Mouse (Mus musculus) G1E (cell line): Measurements from ENCODE around the gene Wipi1. TPM values are rescaled to one million over a fixed set of nuclear protein-coding genes. Genes with fewer than 3 reads are reported as not detected.

Experiments used
- ATAC-seq: 2 replicates; pipeline ENCODE4 v1.8.0; 2016; ENCODE audit warnings: mild to moderate bottlenecking; ENCODE audit not compliant: insufficient number of reproducible peaks, poor library complexity, low FRiP score, severe bottlenecking; ENCODE audit errors: extremely low read depth
- DNase-seq: peaks from one replicate; pipeline ENCODE4 v3.0.0; 2012; ENCODE audit warnings: low spot score
- H3K27me3 ChIP-seq: 2 replicates; pipeline ENCODE4 v1.6.1; 2012; ENCODE audit warnings: mild to moderate bottlenecking, low read length, inconsistent platforms; ENCODE audit not compliant: insufficient read depth
- H3K36me3 ChIP-seq: replicated peaks from 2 replicates; pipeline ENCODE3; 2012; ENCODE audit warnings: mild to moderate bottlenecking, inconsistent platforms
- H3K4me1 ChIP-seq: 2 replicates; pipeline ENCODE4 v1.6.1; 2012; ENCODE audit warnings: low read depth, low read length, inconsistent platforms, mixed read lengths; ENCODE audit not compliant: insufficient read depth
- H3K4me3 ChIP-seq: 2 replicates; pipeline ENCODE4 v1.5.1; 2012; ENCODE audit warnings: low read depth, mild to moderate bottlenecking, inconsistent platforms, low read length, moderate library complexity, mixed read lengths
- H3K9me3 ChIP-seq: replicated peaks from 2 replicates; pipeline ENCODE4 v1.6.1; 2012; ENCODE audit warnings: inconsistent platforms
- CTCF ChIP-seq: IDR thresholded peaks from 2 replicates; pipeline ENCODE4 v1.5.1; 2012; ENCODE audit warnings: low read depth, low read length, inconsistent platforms, mixed read lengths
- GATA1 ChIP-seq: IDR thresholded peaks from 2 replicates; pipeline ENCODE4 v1.6.1; 2012; ENCODE audit warnings: borderline replicate concordance, low read length, inconsistent platforms, mixed read lengths
- GATA2 ChIP-seq: IDR thresholded peaks from 2 replicates; pipeline ENCODE4 v1.6.1; 2012; ENCODE audit warnings: low read depth, low read length, inconsistent platforms, borderline replicate concordance
- POLR2AphosphoS5 ChIP-seq: IDR thresholded peaks from 2 replicates; pipeline ENCODE4 v1.6.1; 2012; ENCODE audit warnings: low read depth, low read length, inconsistent platforms; ENCODE audit not compliant: insufficient replicate concordance
- TAL1 ChIP-seq: conservative IDR thresholded peaks from 2 replicates; pipeline ENCODE4 v1.6.1; 2012; ENCODE audit warnings: low read depth, low read length, inconsistent platforms, mixed read lengths
- polyA plus RNA-seq: library from polyadenylated mRNA; stranded (reverse); fragments of >175 nt; gene quantifications from 2 replicates; pipeline ENCODE4 v1.2.3, GENCODE M21; 2012
- total RNA-seq, 2 experiments: library from RNA; stranded (forward) in 1 of 2; stranded (reverse) in 1 of 2; fragments of 200-1000 nt in 1 of 2; fragments of >200 nt in 1 of 2; fragmentation: Nextera tagmentation in 1 of 2; gene quantifications; 2 replicates each; pipeline ENCODE4 v1.2.3; 2014 to 2017

Gene Wipi1
- total and polyA plus RNA-seq, 3 experiments, result 5.0 to 15.0 (median 12.6) TPM

DNA sequence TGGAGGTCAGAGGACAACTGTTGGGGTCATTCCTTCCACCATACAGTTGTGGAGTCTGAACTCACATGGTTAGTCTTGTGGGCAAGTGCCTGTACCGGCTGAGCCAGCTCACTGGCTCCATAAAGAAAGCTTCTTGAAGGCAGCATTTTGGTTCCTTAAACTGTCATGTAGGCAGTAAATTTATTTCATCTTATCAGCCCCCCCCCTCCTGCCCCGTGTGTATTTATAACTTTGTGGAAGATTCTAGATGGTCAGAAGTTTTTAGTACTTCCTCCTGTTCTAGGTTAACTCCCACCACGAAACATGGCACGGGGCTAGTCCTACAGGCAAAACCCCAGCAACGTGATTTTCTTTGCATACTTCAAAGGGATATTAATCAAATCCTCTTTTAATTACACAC, 86.9 kb downstream of the Wipi1 start:
- DNase-seq (no peak), ATAC-seq (no peak)
- H3K4me1 ChIP-seq, result peaks cover 11% of the 10 kb centered on the region
- H3K9me3 ChIP-seq, result no peaks in the 10 kb centered on the region
- TF ChIP-seq GATA2, result no peak
- no peak for TF ChIP-seq TAL1
- TF ChIP-seq CTCF, result no peak
- TF ChIP-seq POLR2AphosphoS5, result no peak
- TF ChIP-seq GATA1, result no peak
- H3K4me3 ChIP-seq, result no peak overlapping the region
- no peaks in the 10 kb centered on the region for H3K36me3 ChIP-seq
- H3K27me3 ChIP-seq, result peaks cover 3% of the 10 kb centered on the region; the same call in 1 of the 2 replicates

Other genes starting within 250 kb of the Wipi1 start
- gene Gna13, start 249.1 kb downstream of the Wipi1 start, total RNA-seq (2014; fragmentation: Nextera tagmentation), result 93.2 and 98.1 TPM in 2 replicates
- 80.4 and 87.2 TPM in 2 replicates for gene Gna13, start 249.1 kb downstream of the Wipi1 start, total RNA-seq (2017)
- 29.6 and 43.3 TPM in 2 replicates for gene Gna13, start 249.1 kb downstream of the Wipi1 start, polyA plus RNA-seq
- gene 9930022D16Rik, start 198.1 kb downstream of the Wipi1 start, total RNA-seq (2014; fragmentation: Nextera tagmentation), result 0.63 TPM in 1 of 2 replicates, not detected in the other
- 0.44 and 0.52 TPM in 2 replicates for gene 9930022D16Rik, start 198.1 kb downstream of the Wipi1 start, total RNA-seq (2017)
- gene 9930022D16Rik, start 198.1 kb downstream of the Wipi1 start, polyA plus RNA-seq, result not detected in 2 replicates
- 106 and 127 TPM in 2 replicates for gene Amz2, start 186.0 kb downstream of the Wipi1 start, total RNA-seq (2014; fragmentation: Nextera tagmentation)
- gene Amz2, start 186.0 kb downstream of the Wipi1 start, total RNA-seq (2017), result 94.9 and 114 TPM in 2 replicates
- gene Amz2, start 186.0 kb downstream of the Wipi1 start, polyA plus RNA-seq, result 9.8 and 17.3 TPM in 2 replicates
- 6.1 and 8.8 TPM in 2 replicates for gene Arsg, start 138.6 kb downstream of the Wipi1 start, total RNA-seq (2014; fragmentation: Nextera tagmentation)
- 2.0 and 3.3 TPM in 2 replicates for gene Arsg, start 138.6 kb downstream of the Wipi1 start, total RNA-seq (2017)
- 0.58 and 1.0 TPM in 2 replicates for gene Arsg, start 138.6 kb downstream of the Wipi1 start, polyA plus RNA-seq
- 95.0 and 101 TPM in 2 replicates for gene Slc16a6, start 138.4 kb downstream of the Wipi1 start, total RNA-seq (2014; fragmentation: Nextera tagmentation)
- gene Slc16a6, start 138.4 kb downstream of the Wipi1 start, total RNA-seq (2017), result 18.9 and 20.4 TPM in 2 replicates
- gene Slc16a6, start 138.4 kb downstream of the Wipi1 start, polyA plus RNA-seq, result 32.4 and 37.1 TPM in 2 replicates
- gene Prkar1a, start 37.4 kb upstream of the Wipi1 start, total RNA-seq (2014; fragmentation: Nextera tagmentation), result 116 and 134 TPM in 2 replicates
- gene Prkar1a, start 37.4 kb upstream of the Wipi1 start, total RNA-seq (2017), result 83.6 and 85.6 TPM in 2 replicates
- 74.6 and 74.8 TPM in 2 replicates for gene Prkar1a, start 37.4 kb upstream of the Wipi1 start, polyA plus RNA-seq
- not detected in 2 replicates for gene Fam20a, start 110.3 kb upstream of the Wipi1 start, total RNA-seq (2014; fragmentation: Nextera tagmentation)
- gene Fam20a, start 110.3 kb upstream of the Wipi1 start, total RNA-seq (2017), result 0.05 TPM in 1 of 2 replicates, not detected in the other
- not detected in 2 replicates for gene Fam20a, start 110.3 kb upstream of the Wipi1 start, polyA plus RNA-seq
- gene 1700012B07Rik, start 216.1 kb upstream of the Wipi1 start, total RNA-seq (2014; fragmentation: Nextera tagmentation), result not detected in 2 replicates
- gene 1700012B07Rik, start 216.1 kb upstream of the Wipi1 start, total RNA-seq (2017), result 0.11 TPM in 1 of 2 replicates, not detected in the other
- gene 1700012B07Rik, start 216.1 kb upstream of the Wipi1 start, polyA plus RNA-seq, result not detected in 2 replicates